Mouse (Mus musculus) intestine, postnatal 0 days (tissue): ENCODE measurements around the gene Armcx1. TPM values are rescaled to one million over a fixed set of nuclear protein-coding genes. Genes with fewer than 3 reads are reported as not detected.

ENCODE experiments used
- ATAC-seq: fragments of 200-750 bp; cut with Nextera tagmentation; 2 replicates; pipeline ENCODE4 v1.8.0; 2017; ENCODE audit warnings: mild to moderate bottlenecking, moderate TSS enrichment, moderate library complexity
- H3K27ac ChIP-seq: fragments of 300-500 bp; sonication (generic); 2 replicates; pipeline ENCODE4 v1.5.1; 2014; ENCODE audit warnings: mild to moderate bottlenecking, low read depth, low read length, moderate library complexity
- H3K27me3 ChIP-seq: fragments of 300-500 bp; sonication (generic); replicated peaks from 2 replicates; pipeline ENCODE4 v1.6.1; 2014; ENCODE audit warnings: low read length, mixed read lengths; ENCODE audit not compliant: control insufficient read depth, insufficient read depth
- H3K36me3 ChIP-seq: fragments of 300-500 bp; sonication (generic); 2 replicates; pipeline ENCODE4 v1.6.1; 2014; ENCODE audit warnings: mild to moderate bottlenecking, moderate library complexity; ENCODE audit not compliant: control insufficient read depth, insufficient read depth
- H3K4me1 ChIP-seq: fragments of 300-500 bp; sonication (generic); replicated peaks from 2 replicates; pipeline ENCODE4 v1.6.1; 2014; ENCODE audit warnings: antibody characterized with exemption, low read length, mixed read lengths; ENCODE audit not compliant: control insufficient read depth, insufficient read depth
- H3K4me2 ChIP-seq: fragments of 300-500 bp; sonication (generic); replicated peaks from 2 replicates; pipeline ENCODE4 v1.6.1; 2014; ENCODE audit warnings: low read depth, mild to moderate bottlenecking, moderate library complexity
- H3K4me3 ChIP-seq: fragments of 300-500 bp; sonication (generic); 2 replicates; pipeline ENCODE4 v1.5.1; 2014; ENCODE audit warnings: low read depth, low read length
- H3K9ac ChIP-seq: fragments of 300-500 bp; sonication (generic); 2 replicates; pipeline ENCODE4 v1.6.1; 2014; ENCODE audit warnings: mild to moderate bottlenecking, low read depth, low read length
- H3K9me3 ChIP-seq: fragments of 300-500 bp; sonication (generic); 2 replicates; pipeline ENCODE4 v1.6.1; 2016; ENCODE audit warnings: mixed run types; ENCODE audit not compliant: control insufficient read depth
- CTCF ChIP-seq: sonication (generic); IDR thresholded peaks from 2 replicates; pipeline ENCODE4 v1.5.1; 2016; ENCODE audit warnings: low read depth, mild to moderate bottlenecking, control low read depth, antibody characterized with exemption, moderate library complexity
- WGBS: fragments of 180-500 bp; shearing (Covaris S2); extraction: QIAGEN DNeasy Blood & Tissue Kit; methylation state at CpG from one replicate; pipeline ENCODE4 v1.1.7; 2014; 5-methylcytosine and 5-hydroxymethylcytosine counted together
- polyA plus RNA-seq: library from polyadenylated mRNA; unstranded; fragments of >200 nt; fragmentation: Nextera tagmentation; extraction: Ambion mirVana; gene quantifications from 2 replicates; pipeline ENCODE4 v1.2.1, GENCODE M21; 2015

The Armcx1 gene
- polyA plus RNA-seq, 1 experiment from 2014 or later = 12.1 TPM

GRCm38 (mm10) chrX:134729778-134730177, 12.0 kb downstream of the Armcx1 start:
- Histone ChIP-seq H3K4me2 (no peak overlapping the region), H3K4me1 (no peaks in the 10 kb centered on the region), H3K36me3 (no peaks in the 10 kb centered on the region), H3K27ac (no peak overlapping the region), H3K27me3 (no peaks in the 10 kb centered on the region), H3K4me3 (no peak overlapping the region), H3K9me3 (no peaks in the 10 kb centered on the region), H3K9ac (no peak overlapping the region)
- WGBS = 49% methylated on average over 4 of the region's 4 CpGs
- peak; percentile 76 for TF ChIP-seq CTCF
- ATAC-seq = no peak

DNA sequence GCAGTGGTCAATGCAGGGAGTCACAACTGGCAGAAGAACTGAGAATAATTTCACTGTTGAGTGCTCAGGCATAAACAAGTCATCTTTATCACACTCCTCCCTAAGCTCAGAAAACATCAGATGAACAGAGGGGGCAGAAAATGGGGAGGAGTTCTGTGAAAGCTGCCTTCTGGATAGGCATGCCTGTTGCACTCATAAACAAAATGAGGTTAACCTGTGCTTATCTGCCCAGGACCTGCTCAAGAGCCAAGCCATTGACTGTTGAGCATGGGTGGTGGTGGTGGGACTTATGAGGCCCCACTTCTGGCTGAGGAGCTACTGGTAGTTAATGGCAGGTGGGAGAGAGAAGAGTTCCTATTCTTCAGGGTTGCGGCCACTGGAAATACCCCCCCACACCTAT, 20.0 kb downstream of the Armcx1 start:
- Histone ChIP-seq H3K9ac (no peak overlapping the region), H3K9me3 (no peaks in the 10 kb centered on the region), H3K4me3 (no peak overlapping the region), H3K27me3 (no peaks in the 10 kb centered on the region), H3K4me2 (no peak overlapping the region), H3K36me3 (no peaks in the 10 kb centered on the region), H3K4me1 (no peaks in the 10 kb centered on the region), H3K27ac (no peak overlapping the region)
- ATAC-seq = no peak
- TF ChIP-seq CTCF = no peak
- 96% methylated on average over 1 of the region's 1 CpGs for WGBS

GRCm38 (mm10) chrX:134739160-134739559, 21.4 kb downstream of the Armcx1 start:
- no peaks in the 10 kb centered on the region for H3K9me3 ChIP-seq
- H3K36me3 ChIP-seq = no peaks in the 10 kb centered on the region
- H3K4me1 ChIP-seq = no peaks in the 10 kb centered on the region
- no peak overlapping the region for H3K4me3 ChIP-seq
- no peak for TF ChIP-seq CTCF
- no peak for ATAC-seq
- H3K9ac ChIP-seq = no peak overlapping the region
- H3K4me2 ChIP-seq = no peak overlapping the region
- H3K27ac ChIP-seq = no peak overlapping the region
- WGBS = 61% methylated on average over 4 of the region's 4 CpGs
- H3K27me3 ChIP-seq = no peaks in the 10 kb centered on the region

GRCm38 (mm10) chrX:134741862-134742261, 24.1 kb downstream of the Armcx1 start:
- ATAC-seq = no peak
- Histone ChIP-seq H3K4me1 (no peaks in the 10 kb centered on the region), H3K36me3 (no peaks in the 10 kb centered on the region), H3K4me3 (no peak overlapping the region), H3K4me2 (no peak overlapping the region), H3K9ac (no peak overlapping the region), H3K27me3 (no peaks in the 10 kb centered on the region), H3K9me3 (no peaks in the 10 kb centered on the region), H3K27ac (no peak overlapping the region)
- TF ChIP-seq CTCF = no peak
- WGBS = 65% methylated on average over 5 of the region's 5 CpGs

GRCm38 (mm10) chrX:134746459-134746858, 28.7 kb downstream of the Armcx1 start:
- 31% methylated on average over 5 of the region's 5 CpGs for WGBS
- peak; percentile 83 for TF ChIP-seq CTCF
- ATAC-seq = 0 out of 2 replicates have a peak, but pooled peaks have one; percentile 28

GRCm38 (mm10) chrX:134750764-134751592, 33.2 kb downstream of the Armcx1 start, which contains the start of gene Armcx6:
Gene Armcx6 (minus strand): TSS chrX:134751417.
- H3K27me3 ChIP-seq = no peaks in the 10 kb centered on the region
- TF ChIP-seq CTCF = peak; percentile 30
- H3K4me3 ChIP-seq = peak within 1 kb of the TSS; percentile 47
- no peaks in the 10 kb centered on the region for H3K4me1 ChIP-seq
- H3K36me3 ChIP-seq = no peaks in the 10 kb centered on the region
- H3K4me2 ChIP-seq = peak within 1 kb of the TSS; percentile 80
- H3K9me3 ChIP-seq = no peaks in the 10 kb centered on the region
- 0 out of 2 replicates have a peak within 1 kb of the TSS, but pooled peaks have one; percentile 7 for H3K9ac ChIP-seq
- H3K27ac ChIP-seq = no peak within 1 kb of the TSS
- peak; percentile 65 for ATAC-seq
- WGBS = 26% methylated on average over 36 of the region's 36 CpGs

More at GRCm38 (mm10) chrX:134746459-134746858, 28.7 kb downstream of the Armcx1 start:
- H3K27ac ChIP-seq = no peak overlapping the region
- no peaks in the 10 kb centered on the region for H3K27me3 ChIP-seq
- H3K36me3 ChIP-seq = no peaks in the 10 kb centered on the region
- H3K4me2 ChIP-seq = no peak overlapping the region
- H3K9ac ChIP-seq = no peak overlapping the region
- H3K9me3 ChIP-seq = no peaks in the 10 kb centered on the region
- no peak overlapping the region for H3K4me3 ChIP-seq
- H3K4me1 ChIP-seq = no peaks in the 10 kb centered on the region
